Mouse (Mus musculus) hindbrain, embryonic 16.5 days (tissue): ENCODE measurements around the gene Acot13. TPM values are rescaled to one million over a fixed set of nuclear protein-coding genes. Genes with fewer than 3 reads are reported as not detected.
"Not testable (repeated sequence)": the region's sequence is repeated elsewhere in the genome, so short reads cannot be mapped to it uniquely, and the experiment has no call there.

ENCODE experiments used
- ATAC-seq: fragments of 200-750 bp; cut with Nextera tagmentation; 2 replicates; pipeline ENCODE4 v1.8.0; 2017; ENCODE audit warnings: moderate TSS enrichment, moderate library complexity
- H3K27ac ChIP-seq: fragments of 300-500 bp; sonication (generic); 2 replicates; pipeline ENCODE4 v1.5.1; 2014; ENCODE audit warnings: low read depth, mild to moderate bottlenecking, control low read depth, low read length, moderate library complexity
- H3K27me3 ChIP-seq: fragments of 300-500 bp; sonication (generic); replicated peaks from 2 replicates; pipeline ENCODE4 v1.6.1; 2014; ENCODE audit warnings: low read length; ENCODE audit not compliant: control insufficient read depth, insufficient read depth
- H3K36me3 ChIP-seq: fragments of 300-500 bp; sonication (generic); 2 replicates; pipeline ENCODE4 v1.6.1; 2014; ENCODE audit warnings: mild to moderate bottlenecking, low read length, moderate library complexity, mixed read lengths; ENCODE audit not compliant: control insufficient read depth, insufficient read depth
- H3K4me1 ChIP-seq: fragments of 300-500 bp; sonication (generic); 2 replicates; pipeline ENCODE4 v1.6.1; 2014; ENCODE audit warnings: low read depth, low read length; ENCODE audit not compliant: control insufficient read depth, insufficient read depth
- H3K4me2 ChIP-seq: fragments of 300-500 bp; sonication (generic); 2 replicates; pipeline ENCODE4 v1.6.1; 2014; ENCODE audit warnings: mild to moderate bottlenecking, low read length, control low read depth, moderate library complexity
- H3K4me3 ChIP-seq: fragments of 300-500 bp; sonication (generic); 2 replicates; pipeline ENCODE4 v1.5.1; 2014; ENCODE audit warnings: mild to moderate bottlenecking, low read length, control low read depth, moderate library complexity
- H3K9ac ChIP-seq: fragments of 300-500 bp; sonication (generic); 2 replicates; pipeline ENCODE4 v1.6.1; 2014; ENCODE audit warnings: low read depth, mild to moderate bottlenecking, control low read depth, low read length, moderate library complexity
- H3K9me3 ChIP-seq: fragments of 300-500 bp; sonication (generic); 2 replicates; pipeline ENCODE4 v1.6.1; 2014; ENCODE audit warnings: mild to moderate bottlenecking, low read length, moderate library complexity; ENCODE audit not compliant: control insufficient read depth
- WGBS: fragments of 180-500 bp; shearing (Covaris S2); extraction: QIAGEN DNeasy Blood & Tissue Kit; methylation state at CpG from one replicate; pipeline ENCODE4 v1.1.7; 2014; 5-methylcytosine and 5-hydroxymethylcytosine counted together
- polyA plus RNA-seq: library from polyadenylated mRNA; unstranded; fragments of >200 nt; fragmentation: Nextera tagmentation; extraction: Ambion mirVana; gene quantifications from 2 replicates; pipeline ENCODE4 v1.2.1, GENCODE M21; 2015

Acot13 gene
- polyA plus RNA-seq, 1 experiment from 2014 or later: 66.5 TPM

- Histone ChIP-seq H3K9ac (no peak overlapping the region), H3K27ac (no peak overlapping the region), H3K4me3 (no peak overlapping the region), H3K4me1 (no peaks in the 10 kb centered on the region), H3K4me2 (no peak overlapping the region), H3K9me3 (no peaks in the 10 kb centered on the region), H3K27me3 (no peaks in the 10 kb centered on the region), H3K36me3 (no peaks in the 10 kb centered on the region)
- ATAC-seq: no peak
- whole genome bisulfite sequencing: 81% methylated on average over 2 of the region's 2 CpGs
These were observed 53.3 kb downstream of the Acot13 start for GRCm38 (mm10) chr13:24778026-24778425.

GRCm38 (mm10) chr13:24776146-24776844, 55.0 kb downstream of the Acot13 start:
- no peaks in the 10 kb centered on the region for H3K36me3 ChIP-seq
- WGBS: 51% methylated on average over 7 of the region's 7 CpGs
- H3K27ac ChIP-seq: no peak overlapping the region
- no peaks in the 10 kb centered on the region for H3K4me1 ChIP-seq
- no peak overlapping the region for H3K4me3 ChIP-seq
- H3K27me3 ChIP-seq: no peaks in the 10 kb centered on the region
- no peak overlapping the region for H3K9ac ChIP-seq
- H3K4me2 ChIP-seq: no peak overlapping the region
- no peaks in the 10 kb centered on the region for H3K9me3 ChIP-seq
- 0 out of 2 replicates have a peak, but pooled peaks have one; percentile 48 for ATAC-seq

- H3K27me3 ChIP-seq, H3K9ac ChIP-seq, ATAC-seq, H3K36me3 ChIP-seq, H3K4me3 ChIP-seq, H3K4me2 ChIP-seq, H3K9me3 ChIP-seq, H3K4me1 ChIP-seq, H3K27ac ChIP-seq: not testable (repeated sequence)
- 92% methylated on average over 10 of the region's 10 CpGs for WGBS
These were observed 59.9 kb downstream of the Acot13 start for GRCm38 (mm10) chr13:24771482-24771881.

Other genes starting within 250 kb of the Acot13 start
- gene Ripor2, start 249.4 kb downstream of the Acot13 start, polyA plus RNA-seq: 19.1 and 22.8 TPM in 2 replicates
- not detected in 2 replicates for gene Armh2, start 90.3 kb downstream of the Acot13 start, polyA plus RNA-seq
- gene Gmnn, start 69.6 kb downstream of the Acot13 start, polyA plus RNA-seq: 19.8 and 20.1 TPM in 2 replicates
- gene BC005537, start 29.9 kb downstream of the Acot13 start, polyA plus RNA-seq: 17.3 and 20.7 TPM in 2 replicates
- 31.0 and 35.4 TPM in 2 replicates for gene Tdp2, start 139 bp upstream of the Acot13 start, polyA plus RNA-seq
- gene D130043K22Rik, start 13.6 kb upstream of the Acot13 start, polyA plus RNA-seq: 9.5 and 9.6 TPM in 2 replicates
- 15.4 and 15.8 TPM in 2 replicates for gene Aldh5a1, start 106.1 kb upstream of the Acot13 start, polyA plus RNA-seq
- 2.6 and 3.0 TPM in 2 replicates for gene Gpld1, start 111.6 kb upstream of the Acot13 start, polyA plus RNA-seq
- 12.8 and 14.7 TPM in 2 replicates for gene Mrs2, start 188.8 kb upstream of the Acot13 start, polyA plus RNA-seq
- 4.4 and 6.0 TPM in 2 replicates for gene Dcdc2a, start 224.5 kb upstream of the Acot13 start, polyA plus RNA-seq